Mouse (Mus musculus) lung, postnatal 0 days (tissue): Measurements from ENCODE around the gene Fam120b.

ENCODE experiments used
- CTCF ChIP-seq: IDR thresholded peaks from 2 replicates; pipeline ENCODE4 v1.5.1; 2016; ENCODE audit warnings: antibody characterized with exemption, mild to moderate bottlenecking
- EP300 ChIP-seq: IDR thresholded peaks from 2 replicates; pipeline ENCODE4 v1.6.1; 2016; ENCODE audit warnings: antibody characterized with exemption, mild to moderate bottlenecking, control low read depth

DNA sequence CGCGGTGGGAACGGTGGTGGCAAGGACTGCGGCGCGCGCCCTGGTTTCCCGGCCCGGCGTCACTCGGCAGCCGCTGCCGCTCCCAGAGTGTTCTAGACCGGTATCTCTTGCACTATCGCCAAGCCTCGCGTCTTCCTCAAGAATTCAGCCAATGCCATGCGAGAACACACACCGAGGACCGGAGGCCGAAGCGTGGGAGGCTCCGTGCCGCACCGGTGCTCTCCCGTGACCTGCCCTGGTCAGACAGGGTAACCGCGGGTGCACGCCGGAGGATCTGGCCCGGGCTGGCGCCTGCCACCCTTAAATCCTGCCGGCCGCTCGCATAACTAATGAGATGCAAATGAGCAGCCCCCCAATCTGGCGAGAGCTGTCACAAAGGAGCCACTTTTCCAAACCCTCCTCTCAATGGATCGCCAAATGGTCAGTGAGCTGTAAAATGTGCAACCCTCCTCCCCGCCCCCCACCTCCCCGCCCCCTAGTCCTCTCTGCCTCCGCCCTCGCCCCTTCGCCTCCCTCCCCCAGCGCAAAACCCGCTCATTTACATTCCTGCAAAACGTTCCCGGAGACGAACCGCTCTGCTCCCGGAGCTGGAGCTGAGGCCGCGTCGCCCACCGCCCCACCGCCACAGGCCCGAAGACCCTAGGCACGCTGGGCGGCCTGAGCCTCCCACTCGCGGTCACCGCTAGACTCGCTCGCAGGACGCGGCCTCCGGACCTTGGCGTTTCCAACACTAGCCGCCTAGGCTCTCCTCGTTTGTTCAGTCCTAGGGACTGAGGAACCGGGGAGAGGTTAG lies 20.1 kb upstream of the Fam120b start:
- TF ChIP-seq CTCF = no peak
- no peak for TF ChIP-seq EP300
